Mouse (Mus musculus) kidney, adult 2 months (tissue): ENCODE measurements around the gene Gm49393.

Experiments used
- CTCF ChIP-seq: fragments of 200-500 bp; conservative IDR thresholded peaks from 2 replicates; pipeline ENCODE4 v1.5.1; 2011; ENCODE audit warnings: low read depth, mild to moderate bottlenecking, control low read depth, low read length, moderate library complexity, mixed read lengths; ENCODE audit not compliant: insufficient read depth, insufficient read length
- POLR2A ChIP-seq: fragments of 200-500 bp; IDR thresholded peaks from one replicate; pipeline ENCODE4 v1.6.1; 2011; ENCODE audit warnings: low read depth, low read length, control low read depth

- TF ChIP-seq CTCF (no peak), POLR2A (no peak)
These were observed 121.7 kb downstream of the Gm49393 start for GRCm38 (mm10) chr13:60813722-60814121.
